In the genomic region with DNA sequence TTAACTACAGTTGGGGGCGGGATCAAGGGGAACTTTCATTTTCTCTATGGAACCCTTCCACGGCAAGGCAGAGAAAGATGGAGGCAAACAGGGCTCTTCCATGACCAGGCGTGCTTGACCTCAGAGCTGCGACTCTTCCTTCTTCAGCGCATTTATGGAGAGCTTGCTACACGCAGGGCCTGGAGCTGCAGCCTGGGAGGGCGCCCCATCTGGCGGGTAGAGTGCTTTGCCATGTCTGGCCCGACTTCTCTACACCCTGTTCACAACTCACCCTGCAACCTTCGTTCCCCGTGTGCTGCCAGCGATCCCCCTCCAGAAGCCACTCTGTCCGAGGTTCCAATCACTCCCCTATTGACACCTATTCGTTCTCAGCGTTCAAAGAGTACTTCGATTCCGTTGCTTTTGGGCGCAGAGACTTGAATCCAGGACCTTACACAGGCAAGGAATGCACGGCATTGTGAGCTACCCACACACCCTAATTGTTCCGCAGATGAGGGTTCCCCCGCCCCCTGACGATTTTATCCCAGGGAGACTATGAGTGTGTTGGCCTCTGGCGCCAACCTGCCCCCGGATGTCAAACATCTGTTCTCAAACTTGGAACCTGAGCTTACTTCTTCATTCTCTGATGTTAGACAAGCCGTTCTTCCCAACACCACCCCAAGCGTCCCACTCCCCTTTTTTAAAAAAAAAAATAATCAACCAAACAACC, we compare ENCODE assay signal across 8 mouse cellular contexts. TPM values are rescaled to one million over a fixed set of nuclear protein-coding genes. Genes with fewer than 3 reads are reported as not detected.
DNase-seq lines count a peak whose midpoint lies in the region; ATAC-seq and TF ChIP-seq lines count a peak whose summit lies in the region.

Gene Cpt1a (plus strand): TSS at position 74 of the 709 bp plus-strand sequence.

- H3K27me3 ChIP-seq in ES-Bruce4 (ENCODE audit: control insufficient read depth, insufficient read depth, low read length, poor library complexity, severe bottlenecking), result no peaks in the 10 kb centered on the region
- peaks cover 73% of the 10 kb centered on the region for H3K27me3 ChIP-seq in forebrain, embryonic 10.5 days (ENCODE audit: poor library complexity, severe bottlenecking)
- H3K27me3 ChIP-seq in lung, embryonic 14.5 days (ENCODE audit: insufficient read depth, low read length), result 0 out of 2 replicates have a peak, but pooled peaks cover 6% of the 10 kb centered on the region

- WGBS in forebrain, embryonic 10.5 days, result 4% methylated on average over 26 of the region's 26 CpGs
- WGBS in large intestine, adult 2 months, result under 1% methylated on average over 26 of the region's 26 CpGs
- WGBS in lung, embryonic 14.5 days, result 2% methylated on average over 26 of the region's 26 CpGs

- no peaks in the 10 kb centered on the region for H3K9me3 ChIP-seq in ES-Bruce4 (replicated peaks; ENCODE audit: control insufficient read depth, insufficient read depth, low read length, poor library complexity, severe bottlenecking)
- H3K9me3 ChIP-seq in forebrain, embryonic 10.5 days, result no peaks in the 10 kb centered on the region
- no peaks in the 10 kb centered on the region for H3K9me3 ChIP-seq in lung, embryonic 14.5 days (ENCODE audit: low read depth, low read length)

- TF ChIP-seq EP300 in ES-Bruce4 (IDR thresholded peaks at IDR 0.05; ENCODE audit: insufficient read depth, low read depth, low read length), result no peak

- H3K9ac ChIP-seq in ES-Bruce4 (ENCODE audit: low read depth, poor library complexity, severe bottlenecking), result peak within 1 kb of the TSS; percentile 66
- peak within 1 kb of the TSS; percentile 59 for H3K9ac ChIP-seq in lung, embryonic 14.5 days

- ATAC-seq in lung, embryonic 14.5 days (ENCODE audit: insufficient read depth), result peak; percentile 18
- ATAC-seq in neutrophil, adult 5-6 weeks (ENCODE audit: extremely low read depth, insufficient number of reproducible peaks, low FRiP score, poor library complexity, severe bottlenecking), result peak; percentile 43

- no peaks in the 10 kb centered on the region for H3K36me3 ChIP-seq in ES-Bruce4 (ENCODE audit: control insufficient read depth, insufficient read depth, low read length, poor library complexity, severe bottlenecking)
- no peaks in the 10 kb centered on the region for H3K36me3 ChIP-seq in forebrain, embryonic 10.5 days (replicated peaks)
- H3K36me3 ChIP-seq in lung, embryonic 14.5 days (ENCODE audit: insufficient read depth), result no peaks in the 10 kb centered on the region

- peak within 1 kb of the TSS; percentile 99 for H3K4me2 ChIP-seq in lung, embryonic 14.5 days

- intact Hi-C loops in heart, postnatal 14 days (cut with DNase I), result loop anchor here (5.0 to 10.0 kb wide), 3 partner anchors 40 to 362 kb away; partner anchors contain the start of genes Ighmbp2, Lrp5, Mrpl21 and Ppp6r3

- TF ChIP-seq POLR2A in ES-Bruce4 (IDR thresholded peaks at IDR 0.05; ENCODE audit: insufficient read depth, low read length), result no peak

- no peaks in the 10 kb centered on the region for H3K4me1 ChIP-seq in ES-Bruce4 (ENCODE audit: control insufficient read depth, insufficient read depth, low read length)
- peaks cover 53% of the 10 kb centered on the region for H3K4me1 ChIP-seq in forebrain, embryonic 10.5 days
- H3K4me1 ChIP-seq in lung, embryonic 14.5 days (ENCODE audit: insufficient read depth), result peaks cover 18% of the 10 kb centered on the region

- peak; percentile 62 for DNase-seq in adrenal gland, postnatal 25 days
- DNase-seq in forebrain, embryonic 10.5 days (ENCODE audit: extremely low spot score, low spot score), result peak; percentile 38
- peak; percentile 59 to 71 for DNase-seq in heart, postnatal 14 days
- DNase-seq in large intestine, adult 2 months (ENCODE audit: low read depth, low spot score), result no peak
- DNase-seq in lung, embryonic 14.5 days, result peak; percentile 58
- DNase-seq in urinary bladder, postnatal 25 days (ENCODE audit: low spot score), result peak; percentile 41

- peak within 1 kb of the TSS; percentile 88 for H3K4me3 ChIP-seq in ES-Bruce4 (ENCODE audit: low read depth, low read length)
- peak within 1 kb of the TSS; percentile 65 for H3K4me3 ChIP-seq in forebrain, embryonic 10.5 days
- peak within 1 kb of the TSS; percentile 59 for H3K4me3 ChIP-seq in lung, embryonic 14.5 days (ENCODE audit: low read depth, low read length)

- TF ChIP-seq CTCF in ES-Bruce4 (IDR thresholded peaks at IDR 0.05; ENCODE audit: low read depth, low read length), result peak; percentile 55
- peak; percentile 58 for TF ChIP-seq CTCF in lung, embryonic 14.5 days (IDR thresholded peaks at IDR 0.05; ENCODE audit: low read depth)

- H3K27ac ChIP-seq in ES-Bruce4 (ENCODE audit: insufficient read depth, low read length), result peak within 1 kb of the TSS; percentile 30; the same call in 1 of the 2 replicates
- H3K27ac ChIP-seq in forebrain, embryonic 10.5 days, result peak within 1 kb of the TSS; percentile 76
- H3K27ac ChIP-seq in lung, embryonic 14.5 days (ENCODE audit: low read depth), result peak within 1 kb of the TSS; percentile 20; the same call in 1 of the 2 replicates

RNA-seq across cellular contexts. Expression of gene Cpt1a, which starts in this region (rescaled TPM):
- 24.5 and 27.2 TPM in 2 replicates for polyA plus RNA-seq in ES-Bruce4 (2011; ENCODE audit: insufficient read depth, insufficient read length, low read depth, missing spikeins)
- total RNA-seq in adrenal gland, postnatal 25 days (2021), result 392 and 423 TPM in 2 replicates
- polyA plus RNA-seq in forebrain, embryonic 10.5 days (2016; fragmentation: Nextera tagmentation; extraction: Ambion mirVana), result 5.5 and 6.0 TPM in 2 replicates
- total RNA-seq in heart, postnatal 14 days (2021), result 10 to 100 TPM; 80.3 to 87.5 TPM
- polyA plus RNA-seq in large intestine, adult 2 months (2012; rRNA removed), result 50.5 and 114 TPM in 2 replicates
- 18.9 and 19.7 TPM in 2 replicates for polyA plus RNA-seq in lung, embryonic 14.5 days (2014; fragmentation: Nextera tagmentation; extraction: Ambion mirVana)
- total RNA-seq in neutrophil, adult 5-6 weeks (2017), result 76.2 and 76.7 TPM in 2 replicates

Comparison
In these comparisons a context has a peak if more than half of its experiments do, and no peak if none do; other contexts are left out.
1. H3K27ac ChIP-seq: peak in every context shown above with its lines; median percentile 76 in forebrain, embryonic 10.5 days; 30 in ES-Bruce4; 20 in lung, embryonic 14.5 days.